Mouse (Mus musculus): ENCODE results near the gene Tnfsf13. TPM values are rescaled to one million over a fixed set of nuclear protein-coding genes. Genes with fewer than 3 reads are reported as not detected.

The Tnfsf13 gene
- polyA plus RNA-seq, 1 experiment from 2014 or later = 40.3 TPM

- peak overlapping the region; percentile 88 for H3K4me3 ChIP-seq (ENCODE audit: inconsistent target)
- peaks cover 77% of the 10 kb centered on the region for H3K79me2 ChIP-seq (ENCODE audit: inconsistent target)
- peak overlapping the region; percentile 100 for H3K27ac ChIP-seq
- peaks cover 30% of the 10 kb centered on the region; the same call in 1 of the 2 replicates for H3K36me3 ChIP-seq (ENCODE audit: inconsistent target)
- 89% methylated on average over 3 of the region's 3 CpGs for WGBS (ENCODE audit: missing documents)
Measured at GRCm38 (mm10) chr11:69661221-69661881, 24.2 kb downstream of the Tnfsf13 start.

- H3K36me3 ChIP-seq (ENCODE audit: inconsistent target) = peaks cover 39% of the 10 kb centered on the region; the same call in 1 of the 2 replicates
- 79% methylated on average over 10 of the region's 15 CpGs for WGBS (ENCODE audit: missing documents)
- H3K79me2 ChIP-seq (ENCODE audit: inconsistent target) = peaks cover 45% of the 10 kb centered on the region
- H3K4me3 ChIP-seq (ENCODE audit: inconsistent target) = no peak overlapping the region
- no peak overlapping the region for H3K27ac ChIP-seq
Measured at GRCm38 (mm10) chr11:69657462-69657881, 28.1 kb downstream of the Tnfsf13 start.

- Histone ChIP-seq H3K27ac (no peak overlapping the region), H3K4me3 (ENCODE audit: inconsistent target) (no peak overlapping the region), H3K79me2 (ENCODE audit: inconsistent target) (peaks cover 44% of the 10 kb centered on the region), H3K36me3 (ENCODE audit: inconsistent target) (peaks cover 45% of the 10 kb centered on the region; the same call in 1 of the 2 replicates)
- 79% methylated on average over 10 of the region's 10 CpGs for WGBS (ENCODE audit: missing documents)
Measured at GRCm38 (mm10) chr11:69656617-69657461, 28.7 kb downstream of the Tnfsf13 start.

- H3K79me2 ChIP-seq (ENCODE audit: inconsistent target) = peaks cover 36% of the 10 kb centered on the region
- peaks cover 50% of the 10 kb centered on the region; the same call in 1 of the 2 replicates for H3K36me3 ChIP-seq (ENCODE audit: inconsistent target)
- no peak overlapping the region for H3K4me3 ChIP-seq (ENCODE audit: inconsistent target)
- no peak overlapping the region for H3K27ac ChIP-seq
- WGBS (ENCODE audit: missing documents) = 96% methylated on average over 5 of the region's 5 CpGs
Measured at GRCm38 (mm10) chr11:69656065-69656455, 29.5 kb downstream of the Tnfsf13 start.

- peak within 1 kb of the TSS; percentile 46 for H3K27ac ChIP-seq
- peaks cover 56% of the 10 kb centered on the region; the same call in 1 of the 2 replicates for H3K36me3 ChIP-seq (ENCODE audit: inconsistent target)
- H3K4me3 ChIP-seq (ENCODE audit: inconsistent target) = no peak within 1 kb of the TSS
- peaks cover 30% of the 10 kb centered on the region for H3K79me2 ChIP-seq (ENCODE audit: inconsistent target)
- 79% methylated on average over 31 of the region's 34 CpGs for WGBS (ENCODE audit: missing documents)
Measured at GRCm38 (mm10) chr11:69655264-69656064, 30.1 kb downstream of the Tnfsf13 start, which contains the start of gene Sox15. TSS of gene Sox15 (plus strand) at chr11:69655314.

GRCm38 (mm10) chr11:69654760-69655159 is 30.8 kb downstream of the Tnfsf13 start:
- peak overlapping the region; percentile 46 for H3K27ac ChIP-seq
- peaks cover 63% of the 10 kb centered on the region for H3K36me3 ChIP-seq (ENCODE audit: inconsistent target)

GRCm38 (mm10) chr11:69653399-69653798 is 32.2 kb downstream of the Tnfsf13 start:
- Histone ChIP-seq H3K36me3 (ENCODE audit: inconsistent target) (peaks cover 64% of the 10 kb centered on the region), H3K79me2 (ENCODE audit: inconsistent target) (peaks cover 9% of the 10 kb centered on the region), H3K27ac (no peak overlapping the region), H3K4me3 (ENCODE audit: inconsistent target) (no peak overlapping the region)
- 96% methylated on average over 5 of the region's 5 CpGs for WGBS (ENCODE audit: missing documents)

More at GRCm38 (mm10) chr11:69654760-69655159, 30.8 kb downstream of the Tnfsf13 start:
- Histone ChIP-seq H3K79me2 (ENCODE audit: inconsistent target) (peaks cover 23% of the 10 kb centered on the region), H3K4me3 (ENCODE audit: inconsistent target) (no peak overlapping the region)
- WGBS (ENCODE audit: missing documents) = 40% methylated on average over 9 of the region's 9 CpGs

DNA sequence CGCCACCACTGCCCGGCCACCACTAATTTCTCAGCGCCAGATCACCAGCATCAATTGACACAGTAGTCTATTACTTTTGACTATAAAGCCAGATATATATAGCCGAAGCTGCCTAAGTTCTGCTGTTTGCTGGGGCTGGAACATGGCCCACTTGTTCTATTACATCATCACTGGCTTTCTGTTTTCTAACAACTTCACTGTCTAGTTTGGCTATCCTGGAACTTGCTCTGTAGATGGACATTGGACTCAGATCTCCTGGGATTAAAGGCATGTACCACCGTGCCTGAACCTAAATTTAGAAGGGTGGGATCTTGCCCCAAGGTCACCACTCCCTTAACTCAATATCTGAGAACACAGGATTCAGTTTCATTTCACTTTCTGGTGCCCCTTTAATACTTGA is 39.7 kb downstream of the Tnfsf13 start:
- Histone ChIP-seq H3K79me2 (ENCODE audit: inconsistent target) (no peaks in the 10 kb centered on the region), H3K36me3 (ENCODE audit: inconsistent target) (peaks cover 80% of the 10 kb centered on the region), H3K27ac (no peak overlapping the region), H3K4me3 (ENCODE audit: inconsistent target) (no peak overlapping the region)
- 95% methylated on average over 5 of the region's 5 CpGs for WGBS (ENCODE audit: missing documents)

DNA sequence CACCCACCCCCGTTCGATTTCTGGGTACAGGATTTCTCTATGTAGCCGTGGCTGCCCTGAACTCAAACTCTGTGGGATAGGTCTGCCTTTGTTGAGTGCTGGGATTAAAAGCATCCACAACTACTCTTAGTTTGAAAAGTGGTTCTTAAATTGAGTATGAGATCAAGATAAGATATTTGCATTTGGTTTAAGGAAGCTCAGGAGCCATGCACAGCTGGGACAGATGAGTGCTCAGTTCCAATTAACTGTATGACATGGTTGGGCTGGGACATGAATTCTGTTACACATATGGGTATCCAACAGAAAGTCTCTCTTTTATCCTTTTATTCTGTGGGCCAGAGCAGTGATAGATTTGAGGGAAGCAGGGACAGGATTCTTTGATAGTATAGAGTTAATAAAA is 50.1 kb downstream of the Tnfsf13 start:
- no peak overlapping the region for H3K27ac ChIP-seq
- WGBS (ENCODE audit: missing documents) = 82% methylated on average over 3 of the region's 3 CpGs
- H3K4me3 ChIP-seq (ENCODE audit: inconsistent target) = no peak overlapping the region
- H3K36me3 ChIP-seq (ENCODE audit: inconsistent target) = peaks cover 17% of the 10 kb centered on the region
- peaks cover 60% of the 10 kb centered on the region for H3K79me2 ChIP-seq (ENCODE audit: inconsistent target)

GRCm38 (mm10) chr11:69633128-69633866 is 52.3 kb downstream of the Tnfsf13 start:
- Histone ChIP-seq H3K4me3 (ENCODE audit: inconsistent target) (peak overlapping the region; percentile 71), H3K79me2 (ENCODE audit: inconsistent target) (peaks cover 52% of the 10 kb centered on the region), H3K27ac (peak overlapping the region; percentile 37), H3K36me3 (ENCODE audit: inconsistent target) (no peaks in the 10 kb centered on the region)
- 2% methylated on average over 48 of the region's 50 CpGs for WGBS (ENCODE audit: missing documents)

Other genes with a start within 250 kb of the Tnfsf13 start
- 0.32 to 3.0 TPM (median 1.5 TPM) in 3 replicates for gene Dnah2, start 136.7 kb downstream of the Tnfsf13 start, polyA plus RNA-seq (2018)
- 0.06 TPM in 1 of 3 replicates, not detected in the others for gene Efnb3, start 125.6 kb downstream of the Tnfsf13 start, polyA plus RNA-seq (2018)
- gene Wrap53, start 105.5 kb downstream of the Tnfsf13 start, polyA plus RNA-seq (2018) = 4.4 to 5.0 TPM (median 5.0 TPM) in 3 replicates
- gene Trp53, start 105.4 kb downstream of the Tnfsf13 start, polyA plus RNA-seq (2018) = 32.6 to 59.9 TPM (median 52.5 TPM) in 3 replicates
- gene Atp1b2, start 79.8 kb downstream of the Tnfsf13 start, polyA plus RNA-seq (2018) = not detected in 3 replicates
- not detected in 3 replicates for gene Shbg, start 67.9 kb downstream of the Tnfsf13 start, polyA plus RNA-seq (2018)
- gene Sat2, start 63.8 kb downstream of the Tnfsf13 start, polyA plus RNA-seq (2018) = 1.6 to 2.2 TPM (median 1.6 TPM) in 3 replicates
- gene Fxr2, start 52.8 kb downstream of the Tnfsf13 start, polyA plus RNA-seq (2018) = 36.0 to 36.7 TPM (median 36.3 TPM) in 3 replicates
- 0.46 TPM in 1 of 3 replicates, not detected in the others for gene Sox15, start 30.5 kb downstream of the Tnfsf13 start, polyA plus RNA-seq (2018)
- gene Mpdu1, start 23.1 kb downstream of the Tnfsf13 start, polyA plus RNA-seq (2018) = 81.7 to 90.9 TPM (median 89.2 TPM) in 3 replicates
- gene Cd68, start 19.6 kb downstream of the Tnfsf13 start, polyA plus RNA-seq (2018) = 3,562 to 8,261 TPM (median 3,776 TPM) in 3 replicates
- gene Eif4a1, start 13.4 kb downstream of the Tnfsf13 start, polyA plus RNA-seq (2018) = 683 to 1,306 TPM (median 693 TPM) in 3 replicates
- gene Senp3, start 3.7 kb downstream of the Tnfsf13 start, polyA plus RNA-seq (2018) = 57.8 to 99.6 TPM (median 77.5 TPM) in 3 replicates
- gene Tnfsf12, start 10.1 kb upstream of the Tnfsf13 start, polyA plus RNA-seq (2018) = 89.2 to 140 TPM (median 130 TPM) in 3 replicates
- 25.2 to 36.9 TPM (median 25.5 TPM) in 3 replicates for gene Tnfsfm13, start 10.3 kb upstream of the Tnfsf13 start, polyA plus RNA-seq (2018)
- 63.4 to 133 TPM (median 79.6 TPM) in 3 replicates for gene Polr2a, start 72.9 kb upstream of the Tnfsf13 start, polyA plus RNA-seq (2018)
- not detected in 3 replicates for gene Slc35g3, start 76.2 kb upstream of the Tnfsf13 start, polyA plus RNA-seq (2018)
- gene Zbtb4, start 80.1 kb upstream of the Tnfsf13 start, polyA plus RNA-seq (2018) = 11.6 to 17.8 TPM (median 12.0 TPM) in 3 replicates
- gene Chrnb1, start 110.2 kb upstream of the Tnfsf13 start, polyA plus RNA-seq (2018) = not detected in 3 replicates
- 0.69 to 2.7 TPM (median 2.3 TPM) in 3 replicates for gene Fgf11, start 116.1 kb upstream of the Tnfsf13 start, polyA plus RNA-seq (2018)
- gene Tmem102, start 119.8 kb upstream of the Tnfsf13 start, polyA plus RNA-seq (2018) = not detected in 3 replicates
- not detected in 3 replicates for gene Gm39566, start 129.5 kb upstream of the Tnfsf13 start, polyA plus RNA-seq (2018)
- gene Spem2, start 132.7 kb upstream of the Tnfsf13 start, polyA plus RNA-seq (2018) = not detected in 3 replicates
- not detected in 3 replicates for gene Spem1, start 136.4 kb upstream of the Tnfsf13 start, polyA plus RNA-seq (2018)
- 0.80 to 2.1 TPM (median 1.0 TPM) in 3 replicates for gene Nlgn2, start 152.0 kb upstream of the Tnfsf13 start, polyA plus RNA-seq (2018)
- gene Tmem256, start 152.7 kb upstream of the Tnfsf13 start, polyA plus RNA-seq (2018) = 71.2 to 302 TPM (median 269 TPM) in 3 replicates
- gene Plscr3, start 160.6 kb upstream of the Tnfsf13 start, polyA plus RNA-seq (2018) = 23.8 to 38.1 TPM (median 36.6 TPM) in 3 replicates
- gene Tnk1, start 172.9 kb upstream of the Tnfsf13 start, polyA plus RNA-seq (2018) = not detected in 3 replicates
- not detected in 3 replicates for gene Tmem95, start 192.2 kb upstream of the Tnfsf13 start, polyA plus RNA-seq (2018)
- 4.3 to 5.6 TPM (median 5.5 TPM) in 3 replicates for gene Kctd11, start 195.6 kb upstream of the Tnfsf13 start, polyA plus RNA-seq (2018)
- 0.54 to 0.68 TPM (median 0.62 TPM) in 3 replicates for gene Acap1, start 209.8 kb upstream of the Tnfsf13 start, polyA plus RNA-seq (2018)
- not detected in 3 replicates for gene 2810408A11Rik, start 215.2 kb upstream of the Tnfsf13 start, polyA plus RNA-seq (2018)
- gene Neurl4, start 215.3 kb upstream of the Tnfsf13 start, polyA plus RNA-seq (2018) = 14.9 to 19.2 TPM (median 15.6 TPM) in 3 replicates
- 48.3 to 74.1 TPM (median 49.3 TPM) in 3 replicates for gene Gps2, start 228.1 kb upstream of the Tnfsf13 start, polyA plus RNA-seq (2018)
- gene Eif5a, start 236.2 kb upstream of the Tnfsf13 start, polyA plus RNA-seq (2018) = 339 to 874 TPM (median 348 TPM) in 3 replicates